Mouse (Mus musculus) heart, embryonic 15.5 days (tissue): ENCODE data around the gene Oaz2. TPM values are rescaled to one million over a fixed set of nuclear protein-coding genes. Genes with fewer than 3 reads are reported as not detected.

ENCODE experiments used
- ATAC-seq: fragments of 200-750 bp; cut with Nextera tagmentation; replicated peaks from 2 replicates; pipeline ENCODE4 v1.8.0; 2017; ENCODE audit warnings: low read depth, moderate TSS enrichment; ENCODE audit not compliant: insufficient number of reproducible peaks, insufficient read depth, low FRiP score
- H3K27ac ChIP-seq: fragments of 300-500 bp; sonication (generic); 2 replicates; pipeline ENCODE4 v1.5.1; 2015; ENCODE audit warnings: mild to moderate bottlenecking, inconsistent platforms
- H3K27me3 ChIP-seq: fragments of 300-500 bp; sonication (generic); 2 replicates; pipeline ENCODE4 v1.6.1; 2015; ENCODE audit warnings: inconsistent platforms
- H3K36me3 ChIP-seq: fragments of 300-500 bp; sonication (generic); 2 replicates; pipeline ENCODE4 v1.6.1; 2015; ENCODE audit warnings: mild to moderate bottlenecking, inconsistent platforms
- H3K4me1 ChIP-seq: fragments of 300-500 bp; sonication (generic); replicated peaks from 2 replicates; pipeline ENCODE4 v1.6.1; 2015; ENCODE audit warnings: inconsistent platforms
- H3K4me2 ChIP-seq: fragments of 300-500 bp; sonication (generic); 2 replicates; pipeline ENCODE4 v1.6.1; 2015; ENCODE audit warnings: inconsistent platforms, mild to moderate bottlenecking, moderate library complexity
- H3K4me3 ChIP-seq: fragments of 300-500 bp; sonication (generic); 2 replicates; pipeline ENCODE4 v1.5.1; 2015; ENCODE audit warnings: mild to moderate bottlenecking, inconsistent platforms
- H3K9ac ChIP-seq: fragments of 300-500 bp; sonication (generic); 2 replicates; pipeline ENCODE4 v1.6.1; 2015; ENCODE audit warnings: mild to moderate bottlenecking, inconsistent platforms
- H3K9me3 ChIP-seq: fragments of 300-500 bp; sonication (generic); replicated peaks from 2 replicates; pipeline ENCODE4 v1.6.1; 2016; ENCODE audit warnings: inconsistent platforms
- WGBS: fragments of 180-500 bp; shearing (Covaris S2); methylation state at CpG from one replicate; pipeline ENCODE4 v1.1.7; 2015; ENCODE audit warnings: mixed read lengths; 5-methylcytosine and 5-hydroxymethylcytosine counted together
- polyA plus RNA-seq: library from polyadenylated mRNA; unstranded; fragments of >200 nt; fragmentation: Nextera tagmentation; extraction: Ambion mirVana; gene quantifications from 2 replicates; pipeline ENCODE4 v1.2.1, GENCODE M21; 2015

Gene Oaz2
- polyA plus RNA-seq, 1 experiment from 2014 or later: 258 TPM

- no peak overlapping the region for H3K4me3 ChIP-seq
- WGBS: 89% methylated on average over 4 of the region's 4 CpGs
- H3K4me2 ChIP-seq: no peak overlapping the region
- no peaks in the 10 kb centered on the region for H3K9me3 ChIP-seq
- no peak for ATAC-seq
- H3K27ac ChIP-seq: no peak overlapping the region
- H3K9ac ChIP-seq: no peak overlapping the region
- H3K27me3 ChIP-seq: no peaks in the 10 kb centered on the region
- no peaks in the 10 kb centered on the region for H3K36me3 ChIP-seq
- H3K4me1 ChIP-seq: peaks cover 28% of the 10 kb centered on the region
Observed at GRCm38 (mm10) chr9:65653741-65654140, 14.1 kb upstream of the Oaz2 start.

GRCm38 (mm10) chr9:65654700-65655237, 13.0 kb upstream of the Oaz2 start:
- Histone ChIP-seq H3K4me1 (peaks cover 18% of the 10 kb centered on the region), H3K9ac (no peak overlapping the region), H3K4me2 (no peak overlapping the region), H3K36me3 (no peaks in the 10 kb centered on the region), H3K27me3 (no peaks in the 10 kb centered on the region), H3K9me3 (no peaks in the 10 kb centered on the region), H3K27ac (no peak overlapping the region), H3K4me3 (no peak overlapping the region)
- no peak for ATAC-seq
- WGBS: 67% methylated on average over 3 of the region's 3 CpGs

GRCm38 (mm10) chr9:65655540-65655939, 12.3 kb upstream of the Oaz2 start:
- no peak overlapping the region for H3K27ac ChIP-seq

GRCm38 (mm10) chr9:65657218-65657617, 10.6 kb upstream of the Oaz2 start:
- Histone ChIP-seq H3K36me3 (no peaks in the 10 kb centered on the region), H3K27ac (no peak overlapping the region), H3K4me3 (no peak overlapping the region), H3K9me3 (no peaks in the 10 kb centered on the region), H3K4me2 (no peak overlapping the region), H3K4me1 (peaks cover 13% of the 10 kb centered on the region), H3K27me3 (no peaks in the 10 kb centered on the region), H3K9ac (no peak overlapping the region)
- ATAC-seq: no peak
- WGBS: 76% methylated on average over 3 of the region's 3 CpGs

More at GRCm38 (mm10) chr9:65655540-65655939, 12.3 kb upstream of the Oaz2 start:
- Histone ChIP-seq H3K9ac (no peak overlapping the region), H3K9me3 (no peaks in the 10 kb centered on the region), H3K4me3 (no peak overlapping the region), H3K4me1 (peaks cover 11% of the 10 kb centered on the region), H3K4me2 (no peak overlapping the region), H3K36me3 (no peaks in the 10 kb centered on the region), H3K27me3 (no peaks in the 10 kb centered on the region)
- WGBS: 73% methylated on average over 8 of the region's 8 CpGs
- ATAC-seq: no peak

DNA sequence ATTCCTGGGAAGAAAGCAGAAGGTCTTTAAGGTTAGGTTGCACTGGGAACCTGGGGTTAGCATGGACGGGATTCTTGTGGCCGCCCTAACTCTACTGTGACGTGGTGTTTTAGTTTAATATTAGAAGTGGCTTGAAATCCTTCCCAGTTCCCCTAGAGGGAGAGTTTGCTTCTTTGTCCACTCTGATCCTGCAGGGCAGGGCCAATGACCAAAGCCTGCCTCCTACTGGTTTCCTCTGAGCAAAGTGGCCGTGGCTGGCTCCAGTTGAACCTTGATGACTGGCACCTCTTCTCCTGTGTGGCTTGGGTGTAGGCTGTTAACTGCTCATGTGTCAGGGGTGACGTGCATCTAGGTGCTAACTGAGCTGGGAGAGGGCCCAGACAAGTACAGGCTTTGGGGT, 6.8 kb upstream of the Oaz2 start:
- 0 out of 2 replicates have a peak, but pooled peaks have one; percentile 37 for ATAC-seq
- no peak overlapping the region for H3K27ac ChIP-seq
- peaks cover 7% of the 10 kb centered on the region for H3K4me1 ChIP-seq
- no peak overlapping the region for H3K4me2 ChIP-seq
- no peaks in the 10 kb centered on the region for H3K9me3 ChIP-seq
- H3K9ac ChIP-seq: no peak overlapping the region
- H3K27me3 ChIP-seq: no peaks in the 10 kb centered on the region
- no peaks in the 10 kb centered on the region for H3K36me3 ChIP-seq
- H3K4me3 ChIP-seq: no peak overlapping the region
- 57% methylated on average over 5 of the region's 5 CpGs for WGBS

DNA sequence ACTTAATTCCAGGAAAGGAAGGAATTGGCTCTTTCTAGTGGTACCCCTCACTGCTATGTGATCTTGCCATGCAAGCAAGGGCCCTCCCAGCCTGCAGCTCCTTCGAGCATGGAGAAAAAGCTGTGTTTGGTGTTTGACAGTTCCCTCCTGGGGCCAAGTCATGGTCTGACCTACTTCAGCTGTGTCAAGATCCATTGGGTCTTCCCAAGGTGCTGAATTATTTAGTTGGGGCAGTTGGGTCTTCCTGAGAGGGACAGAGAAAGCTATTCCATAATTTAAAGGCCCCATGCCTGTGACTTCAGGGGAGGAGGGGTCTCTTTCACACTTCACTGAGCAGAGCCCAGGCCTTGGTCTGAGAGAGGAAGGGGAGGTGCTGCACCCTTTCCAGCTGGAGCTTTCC, 6.3 kb upstream of the Oaz2 start:
- H3K9ac ChIP-seq: no peak overlapping the region
- peaks cover 10% of the 10 kb centered on the region for H3K4me1 ChIP-seq
- H3K4me3 ChIP-seq: no peak overlapping the region
- no peak overlapping the region for H3K27ac ChIP-seq
- no peaks in the 10 kb centered on the region for H3K9me3 ChIP-seq
- WGBS: 67% methylated on average over 1 of the region's 1 CpGs
- H3K4me2 ChIP-seq: no peak overlapping the region
- H3K36me3 ChIP-seq: no peaks in the 10 kb centered on the region
- no peak for ATAC-seq
- no peaks in the 10 kb centered on the region for H3K27me3 ChIP-seq

DNA sequence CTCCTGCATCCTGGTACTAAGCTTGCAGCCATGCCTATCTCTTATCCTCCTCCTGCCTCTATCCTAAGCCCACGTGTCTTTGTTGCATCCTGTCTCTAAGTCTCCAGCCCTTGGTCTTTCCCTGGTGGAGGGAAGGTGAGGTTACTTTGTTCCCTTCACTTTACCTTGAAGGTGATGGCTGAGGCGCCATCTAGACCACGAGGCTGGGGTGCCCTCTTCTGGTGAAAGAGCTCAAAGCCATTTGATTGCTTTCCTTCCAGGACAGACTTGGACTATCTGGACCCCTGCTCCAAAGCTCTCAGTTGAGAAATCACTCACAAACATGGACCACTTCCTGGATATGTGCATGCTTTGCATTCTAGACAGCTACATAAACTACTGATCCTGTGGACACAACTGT, 3.6 kb upstream of the Oaz2 start:
- WGBS: 3% methylated on average over 3 of the region's 3 CpGs
- Histone ChIP-seq H3K4me2 (no peak overlapping the region), H3K9ac (no peak overlapping the region), H3K36me3 (no peaks in the 10 kb centered on the region), H3K9me3 (no peaks in the 10 kb centered on the region), H3K27ac (no peak overlapping the region), H3K4me1 (peaks cover 10% of the 10 kb centered on the region), H3K4me3 (no peak overlapping the region), H3K27me3 (no peaks in the 10 kb centered on the region)
- no peak for ATAC-seq

DNA sequence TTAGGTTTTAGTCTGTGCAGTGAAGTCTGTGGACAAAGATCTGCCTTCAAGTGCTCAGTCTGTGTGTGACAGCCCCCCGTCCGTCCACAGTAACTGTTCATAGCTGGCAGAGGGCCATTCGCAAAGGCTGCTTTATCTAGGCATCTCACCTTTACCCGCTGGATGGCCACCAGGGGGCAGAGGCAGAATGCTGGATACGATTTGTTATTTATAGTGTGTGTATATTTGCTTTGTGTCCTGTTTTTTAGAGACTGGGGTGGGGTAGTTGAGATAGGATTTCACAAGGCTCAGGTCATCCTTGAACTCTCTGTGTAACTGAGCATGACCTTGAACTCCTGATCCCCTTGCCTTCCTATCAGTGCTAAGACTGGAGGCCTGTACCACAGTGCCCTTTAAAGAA, 1.8 kb upstream of the Oaz2 start:
- Histone ChIP-seq H3K27me3 (no peaks in the 10 kb centered on the region), H3K9me3 (no peaks in the 10 kb centered on the region), H3K9ac (no peak overlapping the region), H3K4me3 (no peak overlapping the region), H3K4me2 (no peak overlapping the region), H3K4me1 (peaks cover 7% of the 10 kb centered on the region), H3K36me3 (no peaks in the 10 kb centered on the region), H3K27ac (no peak overlapping the region)
- 12% methylated on average over 5 of the region's 5 CpGs for WGBS
- ATAC-seq: no peak

GRCm38 (mm10) chr9:65671431-65671931, 3.7 kb downstream of the Oaz2 start:
- no peaks in the 10 kb centered on the region for H3K36me3 ChIP-seq
- H3K4me2 ChIP-seq: no peak overlapping the region
- ATAC-seq: peak; percentile 48
- WGBS: 48% methylated on average over 9 of the region's 9 CpGs
- no peak overlapping the region for H3K9ac ChIP-seq
- H3K27me3 ChIP-seq: no peaks in the 10 kb centered on the region
- H3K4me3 ChIP-seq: no peak overlapping the region
- H3K27ac ChIP-seq: peak overlapping the region; percentile 69
- H3K4me1 ChIP-seq: peaks cover 17% of the 10 kb centered on the region
- no peaks in the 10 kb centered on the region for H3K9me3 ChIP-seq

DNA sequence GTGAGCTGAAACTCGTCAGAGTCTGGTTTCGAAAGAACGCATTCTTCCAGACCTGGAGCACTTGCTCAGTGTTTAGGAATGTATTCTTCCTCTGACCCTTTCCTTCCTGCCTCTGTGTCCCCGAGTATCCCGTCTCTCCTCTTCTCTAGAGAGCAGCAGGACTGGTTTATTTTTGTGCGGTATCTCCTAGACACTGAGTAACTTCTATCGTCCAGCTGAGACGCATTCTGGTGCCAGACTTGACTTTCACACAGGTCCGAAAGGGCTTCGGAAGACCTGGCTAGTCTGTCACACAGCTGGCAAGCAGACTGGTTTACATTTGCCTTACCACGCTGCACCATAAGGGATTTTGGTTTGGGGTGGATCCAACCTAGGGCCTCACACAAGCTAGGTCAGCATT, 5.2 kb downstream of the Oaz2 start:
- Histone ChIP-seq H3K27me3 (no peaks in the 10 kb centered on the region), H3K36me3 (no peaks in the 10 kb centered on the region), H3K9ac (no peak overlapping the region), H3K4me2 (no peak overlapping the region), H3K27ac (peak overlapping the region; percentile 69), H3K9me3 (no peaks in the 10 kb centered on the region), H3K4me1 (peaks cover 27% of the 10 kb centered on the region), H3K4me3 (no peak overlapping the region)
- 21% methylated on average over 11 of the region's 11 CpGs for WGBS
- no peak for ATAC-seq

DNA sequence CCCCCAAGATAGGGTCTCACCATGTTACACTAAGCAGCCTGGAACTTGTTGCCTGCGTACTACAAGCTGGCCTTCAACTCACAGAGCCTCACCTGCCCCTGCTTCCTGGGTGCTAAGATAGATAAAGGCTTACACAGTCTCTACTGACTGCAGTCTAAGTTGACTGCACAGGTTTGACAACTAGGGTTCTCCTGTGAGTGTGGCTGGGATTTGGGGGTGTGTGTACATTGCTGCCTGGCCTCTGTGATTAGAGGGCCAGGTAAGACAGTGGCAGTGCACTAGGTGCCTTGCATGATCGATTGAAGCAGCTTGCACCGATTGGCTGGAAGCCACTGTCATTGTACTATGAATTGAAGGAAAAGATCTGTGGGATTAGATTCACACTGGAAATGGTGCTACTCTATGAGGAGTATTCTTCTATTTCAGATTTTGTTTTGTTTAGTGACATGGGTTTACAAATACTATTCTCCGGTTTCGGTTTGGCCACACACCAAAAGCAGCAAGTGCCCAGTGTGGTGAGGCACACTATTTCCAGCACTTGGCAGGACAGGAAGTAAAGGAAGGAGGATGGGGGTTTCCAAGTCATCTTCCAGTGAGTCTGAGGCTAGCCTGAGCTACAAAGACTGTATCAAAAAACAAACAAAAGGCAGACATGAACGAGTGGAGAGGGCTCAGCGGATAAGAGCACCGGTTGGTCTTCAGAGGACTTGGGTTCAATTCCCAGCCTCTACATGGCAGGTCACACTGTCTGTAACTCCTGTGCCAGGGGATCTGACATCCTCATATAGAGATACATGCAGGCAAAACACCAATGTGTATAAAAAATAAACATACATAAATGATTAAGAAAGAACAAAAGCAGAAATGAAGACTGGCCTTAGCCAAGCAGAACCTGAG, 7.9 kb downstream of the Oaz2 start:
- no peaks in the 10 kb centered on the region for H3K27me3 ChIP-seq
- H3K9ac ChIP-seq: peak overlapping the region; percentile 35; the same call in 1 of the 2 replicates
- WGBS: 47% methylated on average over 8 of the region's 8 CpGs
- H3K4me3 ChIP-seq: peak overlapping the region; percentile 79
- no peak for ATAC-seq
- H3K4me1 ChIP-seq: peaks cover 55% of the 10 kb centered on the region
- H3K9me3 ChIP-seq: no peaks in the 10 kb centered on the region
- peak overlapping the region; percentile 84 for H3K4me2 ChIP-seq
- peak overlapping the region; percentile 50 for H3K27ac ChIP-seq
- no peaks in the 10 kb centered on the region for H3K36me3 ChIP-seq
